Mouse (Mus musculus): ENCODE data around the gene Bicra. TPM values are rescaled to one million over a fixed set of nuclear protein-coding genes. Genes with fewer than 3 reads are reported as not detected.
A peak's percentile ranks its signal among the peaks of the same experiment; 100 is the strongest.

The Bicra gene
- polyA plus RNA-seq, 1 experiment from 2014 or later: 4.9 TPM

DNA sequence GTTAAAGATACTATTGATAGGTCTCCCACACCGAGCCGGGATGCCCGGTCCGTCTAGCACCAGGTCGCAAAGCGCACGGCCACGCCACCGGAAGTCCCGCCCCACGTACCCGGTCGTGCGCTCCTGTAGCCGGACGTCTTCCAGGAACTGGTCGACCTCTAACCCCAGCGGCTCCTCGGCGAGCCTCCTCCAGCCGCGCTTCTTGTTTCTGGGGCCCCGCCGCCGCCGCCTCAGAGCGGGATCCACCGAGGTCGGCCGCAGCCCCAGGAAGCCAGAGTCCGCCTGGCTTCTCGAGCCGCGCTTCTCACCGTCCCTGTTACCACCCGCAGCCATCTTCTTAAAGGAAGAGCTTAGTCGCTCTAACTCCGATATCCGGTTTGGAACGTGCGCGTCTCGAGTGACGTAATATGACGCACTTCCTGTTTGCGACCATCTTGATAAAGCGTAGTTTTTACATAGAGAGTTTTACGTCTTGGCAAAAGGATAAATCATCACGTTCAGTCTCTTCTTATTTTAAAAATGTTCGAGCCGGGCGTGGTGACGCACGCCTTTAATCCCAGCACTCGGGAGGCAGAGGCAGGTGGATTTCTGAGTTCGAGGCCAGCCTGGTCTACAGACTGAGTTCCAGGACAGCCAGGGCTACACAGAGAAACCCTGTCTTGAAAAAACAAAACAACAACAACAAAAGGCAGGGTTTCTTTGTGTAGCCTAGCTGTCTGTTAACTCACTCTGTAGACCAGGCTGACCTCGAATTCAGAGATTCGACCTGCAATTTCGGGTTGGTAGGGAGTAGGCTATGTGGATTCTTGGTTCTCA is 101.8 kb downstream of the Bicra start, which contains the start of gene Nop53:
Nop53 (minus strand) TSS at position 354 of the 816 bp plus-strand sequence.
- Histone ChIP-seq H3K9me3 (replicated peaks; ENCODE audit: control insufficient read depth, low read length) (no peaks in the 10 kb centered on the region), H3K4me2 (peak within 1 kb of the TSS; percentile 84), H3K4me3 (ENCODE audit: low read depth, low read length) (peak within 1 kb of the TSS; percentile 75), H3K4me1 (ENCODE audit: control insufficient read depth, insufficient read depth, low read length) (peaks cover 12% of the 10 kb centered on the region), H3K27me3 (ENCODE audit: control insufficient read depth, insufficient read depth, low read length) (no peaks in the 10 kb centered on the region), H3K9ac (ENCODE audit: low read depth, low read length) (peak within 1 kb of the TSS; percentile 88), H3K27ac (ENCODE audit: low read depth, low read length) (peak within 1 kb of the TSS; percentile 88), H3K36me3 (ENCODE audit: control insufficient read depth, insufficient read depth, low read length) (peaks cover 23% of the 10 kb centered on the region)
- 2% methylated on average over 59 of the region's 59 CpGs for WGBS (ENCODE audit: insufficient replicate concordance)
- ATAC-seq (replicated peaks; ENCODE audit: insufficient number of reproducible peaks, low FRiP score, low TSS enrichment): peak; percentile 84

DNA sequence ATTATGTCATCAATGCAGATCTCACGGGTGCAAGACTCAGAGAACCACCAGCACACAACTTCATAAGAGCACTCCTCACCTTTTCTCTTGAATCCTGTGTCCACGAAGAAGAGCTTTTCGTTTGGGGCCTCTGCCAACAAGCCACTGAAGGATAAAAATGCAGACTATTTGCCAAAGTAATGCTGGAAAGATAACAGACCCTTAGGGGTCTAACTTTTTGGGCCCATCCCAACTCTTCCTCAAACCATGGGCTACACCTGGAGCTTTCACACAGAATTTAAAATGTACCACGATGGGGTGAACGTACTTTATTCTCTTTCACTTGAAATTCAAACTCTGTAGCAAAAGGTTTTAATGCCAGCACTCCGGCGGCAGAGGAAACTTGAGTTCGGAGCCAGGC is 102.5 kb downstream of the Bicra start:
- no peak overlapping the region; the same call in 1 of the 2 replicates for H3K27ac ChIP-seq (ENCODE audit: low read depth, low read length)
- no peak for ATAC-seq (replicated peaks; ENCODE audit: insufficient number of reproducible peaks, low FRiP score, low TSS enrichment)
- H3K9ac ChIP-seq (ENCODE audit: low read depth, low read length): peak overlapping the region; percentile 88
- H3K4me2 ChIP-seq: peak overlapping the region; percentile 84
- H3K27me3 ChIP-seq (ENCODE audit: control insufficient read depth, insufficient read depth, low read length): no peaks in the 10 kb centered on the region
- no peaks in the 10 kb centered on the region for H3K9me3 ChIP-seq (replicated peaks; ENCODE audit: control insufficient read depth, low read length)
- peak overlapping the region; percentile 75 for H3K4me3 ChIP-seq (ENCODE audit: low read depth, low read length)
- H3K4me1 ChIP-seq (ENCODE audit: control insufficient read depth, insufficient read depth, low read length): peaks cover 12% of the 10 kb centered on the region
- 6% methylated on average over 8 of the region's 8 CpGs for WGBS (ENCODE audit: insufficient replicate concordance)
- peaks cover 29% of the 10 kb centered on the region for H3K36me3 ChIP-seq (ENCODE audit: control insufficient read depth, insufficient read depth, low read length)

DNA sequence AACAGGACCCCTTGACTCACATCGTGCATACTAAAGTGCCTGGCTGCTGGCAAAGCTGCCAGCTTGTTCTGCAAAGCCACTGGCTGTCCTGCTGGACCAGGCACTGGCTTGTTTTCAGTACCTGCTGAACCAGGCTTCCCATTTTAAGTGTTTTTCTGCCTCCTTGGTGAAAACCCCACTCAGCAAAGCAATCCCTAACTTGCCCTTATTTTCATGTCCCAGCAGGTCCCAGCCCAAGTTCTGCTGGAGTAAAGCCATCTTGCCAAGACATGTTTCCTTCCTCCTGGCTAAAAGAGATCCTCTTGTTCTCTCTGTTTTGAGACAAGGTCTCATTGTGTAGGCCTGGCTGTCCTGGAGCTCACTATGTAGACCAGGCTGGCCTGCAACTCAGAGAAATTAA is 103.4 kb downstream of the Bicra start:
- Histone ChIP-seq H3K27ac (ENCODE audit: low read depth, low read length) (no peak overlapping the region), H3K9me3 (replicated peaks; ENCODE audit: control insufficient read depth, low read length) (no peaks in the 10 kb centered on the region), H3K27me3 (ENCODE audit: control insufficient read depth, insufficient read depth, low read length) (no peaks in the 10 kb centered on the region), H3K4me1 (ENCODE audit: control insufficient read depth, insufficient read depth, low read length) (peaks cover 12% of the 10 kb centered on the region), H3K4me3 (ENCODE audit: low read depth, low read length) (no peak overlapping the region), H3K36me3 (ENCODE audit: control insufficient read depth, insufficient read depth, low read length) (peaks cover 38% of the 10 kb centered on the region), H3K4me2 (peak overlapping the region; percentile 84), H3K9ac (ENCODE audit: low read depth, low read length) (no peak overlapping the region)
- ATAC-seq (replicated peaks; ENCODE audit: insufficient number of reproducible peaks, low FRiP score, low TSS enrichment): no peak
- WGBS (ENCODE audit: insufficient replicate concordance): 100% methylated on average over 1 of the region's 1 CpGs

DNA sequence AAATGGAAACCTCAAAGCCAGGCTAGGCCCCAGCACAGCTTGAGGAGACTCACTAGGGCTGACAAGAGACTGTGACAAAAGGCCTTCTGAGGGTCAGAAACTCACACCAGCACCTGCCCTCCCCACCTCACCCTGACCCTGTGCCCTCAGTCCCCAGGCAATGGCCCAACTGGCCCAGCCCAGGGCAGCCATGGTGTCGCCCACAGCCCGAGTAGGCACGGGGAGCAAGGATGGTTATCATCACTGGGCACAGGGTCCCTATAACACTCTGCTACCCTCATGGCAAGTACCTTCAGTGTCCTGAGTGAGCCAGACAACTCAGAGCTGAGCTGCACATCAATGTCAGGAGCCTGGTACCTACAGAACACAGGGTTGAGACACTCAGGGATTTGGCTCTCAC is 109.1 kb downstream of the Bicra start:
- ATAC-seq (replicated peaks; ENCODE audit: insufficient number of reproducible peaks, low FRiP score, low TSS enrichment): no peak
- Histone ChIP-seq H3K4me3 (ENCODE audit: low read depth, low read length) (no peak overlapping the region), H3K9me3 (replicated peaks; ENCODE audit: control insufficient read depth, low read length) (no peaks in the 10 kb centered on the region), H3K27ac (ENCODE audit: low read depth, low read length) (no peak overlapping the region), H3K4me2 (no peak overlapping the region), H3K4me1 (ENCODE audit: control insufficient read depth, insufficient read depth, low read length) (no peaks in the 10 kb centered on the region), H3K27me3 (ENCODE audit: control insufficient read depth, insufficient read depth, low read length) (no peaks in the 10 kb centered on the region), H3K9ac (ENCODE audit: low read depth, low read length) (no peak overlapping the region), H3K36me3 (ENCODE audit: control insufficient read depth, insufficient read depth, low read length) (peaks cover 67% of the 10 kb centered on the region)
- 97% methylated on average over 3 of the region's 3 CpGs for WGBS (ENCODE audit: insufficient replicate concordance)

DNA sequence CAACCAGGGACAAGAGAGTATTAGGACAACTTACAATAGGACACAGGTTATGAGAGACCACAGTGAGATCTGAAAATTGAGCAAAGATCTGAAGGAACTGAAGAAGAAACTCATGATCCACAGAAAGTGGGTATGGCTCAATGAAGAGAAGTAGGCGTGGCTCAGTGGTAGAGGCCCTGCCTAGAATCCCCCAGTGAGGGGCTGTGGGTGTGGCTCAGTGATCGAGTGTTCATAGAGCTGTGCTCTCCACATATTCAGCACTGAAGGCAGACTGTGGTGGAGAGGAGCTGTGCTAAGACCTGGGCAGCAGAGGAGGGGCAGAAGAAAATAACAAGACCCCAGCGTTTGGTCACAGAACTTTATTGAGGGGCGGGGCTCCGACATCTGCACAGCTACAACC is 110.2 kb downstream of the Bicra start:
- WGBS (ENCODE audit: insufficient replicate concordance): 82% methylated on average over 5 of the region's 5 CpGs
- Histone ChIP-seq H3K9me3 (replicated peaks; ENCODE audit: control insufficient read depth, low read length) (no peaks in the 10 kb centered on the region), H3K4me1 (ENCODE audit: control insufficient read depth, insufficient read depth, low read length) (no peaks in the 10 kb centered on the region), H3K36me3 (ENCODE audit: control insufficient read depth, insufficient read depth, low read length) (peaks cover 58% of the 10 kb centered on the region), H3K4me2 (no peak overlapping the region), H3K9ac (ENCODE audit: low read depth, low read length) (no peak overlapping the region), H3K27ac (ENCODE audit: low read depth, low read length) (no peak overlapping the region), H3K4me3 (ENCODE audit: low read depth, low read length) (no peak overlapping the region), H3K27me3 (ENCODE audit: control insufficient read depth, insufficient read depth, low read length) (no peaks in the 10 kb centered on the region)
- ATAC-seq (replicated peaks; ENCODE audit: insufficient number of reproducible peaks, low FRiP score, low TSS enrichment): no peak

DNA sequence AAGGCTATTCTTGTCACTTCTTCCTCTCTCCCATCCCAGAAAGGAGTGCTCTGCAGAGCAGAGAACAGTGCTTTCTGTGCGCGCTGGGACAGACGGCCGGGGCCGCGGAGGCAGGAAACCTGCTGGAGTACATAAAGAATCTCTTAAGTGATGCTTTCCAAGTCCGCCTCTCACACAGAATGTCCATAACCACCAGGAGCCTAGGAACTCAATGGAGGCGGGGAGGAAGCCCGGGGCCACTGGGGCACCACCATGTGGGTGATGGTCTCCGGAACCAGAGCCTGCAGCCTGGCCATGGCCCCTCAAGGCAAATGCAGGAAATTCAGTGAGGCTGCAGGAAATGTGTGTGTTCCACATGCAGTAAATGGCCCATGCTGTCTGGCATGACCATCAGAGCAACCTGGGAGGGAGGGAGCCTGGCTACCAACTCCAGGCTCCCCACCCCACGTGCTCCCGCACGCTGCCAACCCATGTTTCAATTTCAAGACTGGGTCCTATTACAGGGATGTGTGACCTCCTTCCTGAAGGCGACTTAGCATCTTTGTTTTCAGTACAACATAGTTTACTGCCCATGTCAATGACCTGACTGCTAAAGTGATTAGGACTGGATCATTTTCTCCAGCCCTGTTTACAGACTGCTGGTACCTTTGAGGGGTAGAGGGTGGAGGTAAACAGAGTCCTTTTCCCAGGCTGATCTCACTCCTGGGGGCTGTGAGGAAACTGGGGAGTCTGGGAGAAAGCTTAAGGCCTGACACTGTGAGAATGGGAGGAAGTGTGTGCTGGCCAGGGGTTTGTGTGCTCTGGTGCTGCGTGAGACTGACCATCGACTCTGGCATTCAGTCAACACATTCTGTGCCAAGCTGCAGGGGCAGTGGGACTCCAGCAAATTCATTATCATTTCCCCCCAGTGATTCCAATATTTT is 114.0 kb downstream of the Bicra start:
- Histone ChIP-seq H3K9me3 (replicated peaks; ENCODE audit: control insufficient read depth, low read length) (no peaks in the 10 kb centered on the region), H3K4me1 (ENCODE audit: control insufficient read depth, insufficient read depth, low read length) (no peaks in the 10 kb centered on the region; the same call in 1 of the 2 replicates), H3K4me2 (no peak overlapping the region), H3K27me3 (ENCODE audit: control insufficient read depth, insufficient read depth, low read length) (no peaks in the 10 kb centered on the region), H3K4me3 (ENCODE audit: low read depth, low read length) (no peak overlapping the region), H3K36me3 (ENCODE audit: control insufficient read depth, insufficient read depth, low read length) (peaks cover 23% of the 10 kb centered on the region), H3K9ac (ENCODE audit: low read depth, low read length) (no peak overlapping the region), H3K27ac (ENCODE audit: low read depth, low read length) (no peak overlapping the region)
- WGBS (ENCODE audit: insufficient replicate concordance): 46% methylated on average over 16 of the region's 16 CpGs
- no peak for ATAC-seq (replicated peaks; ENCODE audit: insufficient number of reproducible peaks, low FRiP score, low TSS enrichment)

DNA sequence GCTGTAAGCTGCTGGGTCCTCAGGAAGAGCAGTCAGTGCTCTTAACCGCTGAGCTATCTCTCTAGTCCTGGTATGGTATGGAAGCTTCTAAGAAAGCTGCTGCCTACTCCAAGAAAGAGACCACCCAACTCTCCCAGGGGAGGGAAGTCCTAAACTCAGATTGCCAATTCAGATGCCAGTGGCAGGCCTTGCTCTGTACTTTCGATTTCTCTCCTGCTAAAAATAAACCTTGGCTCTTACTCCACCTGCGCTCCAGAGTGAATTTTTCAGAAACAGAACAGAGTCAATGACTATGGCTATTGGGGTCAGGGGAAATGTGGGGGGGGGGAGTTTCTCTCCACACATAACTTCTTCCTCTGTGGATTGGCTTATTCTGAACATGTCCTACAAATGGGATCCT is 116.1 kb downstream of the Bicra start:
- Histone ChIP-seq H3K4me1 (ENCODE audit: control insufficient read depth, insufficient read depth, low read length) (no peaks in the 10 kb centered on the region; the same call in 1 of the 2 replicates), H3K9me3 (replicated peaks; ENCODE audit: control insufficient read depth, low read length) (no peaks in the 10 kb centered on the region), H3K27ac (ENCODE audit: low read depth, low read length) (no peak overlapping the region), H3K4me2 (no peak overlapping the region), H3K4me3 (ENCODE audit: low read depth, low read length) (no peak overlapping the region), H3K36me3 (ENCODE audit: control insufficient read depth, insufficient read depth, low read length) (peaks cover 2% of the 10 kb centered on the region; the same call in 1 of the 2 replicates), H3K9ac (ENCODE audit: low read depth, low read length) (no peak overlapping the region), H3K27me3 (ENCODE audit: control insufficient read depth, insufficient read depth, low read length) (no peaks in the 10 kb centered on the region)
- 47% methylated on average over 3 of the region's 3 CpGs for WGBS (ENCODE audit: insufficient replicate concordance)
- no peak for ATAC-seq (replicated peaks; ENCODE audit: insufficient number of reproducible peaks, low FRiP score, low TSS enrichment)

DNA sequence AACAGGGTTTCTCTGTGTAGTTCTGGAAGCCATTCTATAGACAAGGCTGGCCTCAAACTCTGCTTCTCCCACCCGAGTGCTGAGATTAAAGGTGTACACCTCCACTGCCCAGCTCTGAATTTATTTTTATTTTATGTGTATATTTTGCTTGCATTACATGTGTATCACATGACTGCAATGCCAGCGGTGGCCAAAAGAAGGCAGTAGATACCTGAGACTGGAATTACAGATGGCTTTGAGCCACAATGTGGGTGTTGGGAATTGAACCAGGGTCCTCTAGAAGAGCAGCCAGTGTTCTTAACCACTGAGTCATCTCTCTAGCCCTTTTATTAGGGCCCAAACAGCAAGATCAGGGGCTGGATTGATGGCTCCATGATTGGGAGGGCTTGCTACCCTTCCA is 117.2 kb downstream of the Bicra start:
- WGBS (ENCODE audit: insufficient replicate concordance): 56% methylated on average over 2 of the region's 2 CpGs
- Histone ChIP-seq H3K36me3 (ENCODE audit: control insufficient read depth, insufficient read depth, low read length) (peaks cover 2% of the 10 kb centered on the region; the same call in 1 of the 2 replicates), H3K9ac (ENCODE audit: low read depth, low read length) (no peak overlapping the region)

More for the DNA sequence above, 117.2 kb downstream of the Bicra start:
- no peak for ATAC-seq (replicated peaks; ENCODE audit: insufficient number of reproducible peaks, low FRiP score, low TSS enrichment)
- no peak overlapping the region for H3K27ac ChIP-seq (ENCODE audit: low read depth, low read length)
- H3K4me2 ChIP-seq: no peak overlapping the region
- H3K4me3 ChIP-seq (ENCODE audit: low read depth, low read length): no peak overlapping the region
- H3K9me3 ChIP-seq (replicated peaks; ENCODE audit: control insufficient read depth, low read length): no peaks in the 10 kb centered on the region
- no peaks in the 10 kb centered on the region for H3K27me3 ChIP-seq (ENCODE audit: control insufficient read depth, insufficient read depth, low read length)
- no peaks in the 10 kb centered on the region; the same call in 1 of the 2 replicates for H3K4me1 ChIP-seq (ENCODE audit: control insufficient read depth, insufficient read depth, low read length)
